Mouse (Mus musculus): ENCODE measurements around the gene Adh1. TPM values are rescaled to one million over a fixed set of nuclear protein-coding genes. Genes with fewer than 3 reads are reported as not detected.

Gene Adh1
- polyA plus RNA-seq, 1 experiment from 2014 or later: 6.5 TPM

GRCm38 (mm10) chr3:138271297-138271696, 10.5 kb downstream of the Adh1 start:
- WGBS: 85% methylated on average over 2 of the region's 2 CpGs
- no peaks in the 10 kb centered on the region for H3K36me3 ChIP-seq (ENCODE audit: control insufficient read depth, insufficient read depth, low read length)

GRCm38 (mm10) chr3:138273080-138273479, 12.3 kb downstream of the Adh1 start:
- H3K27me3 ChIP-seq (ENCODE audit: control insufficient read depth, insufficient read depth, low read length): no peaks in the 10 kb centered on the region
- no peaks in the 10 kb centered on the region for H3K36me3 ChIP-seq (ENCODE audit: control insufficient read depth, insufficient read depth, low read length)
- WGBS: 73% methylated on average over 7 of the region's 7 CpGs

More at GRCm38 (mm10) chr3:138271297-138271696, 10.5 kb downstream of the Adh1 start:
- no peak overlapping the region for H3K4me3 ChIP-seq (ENCODE audit: control insufficient read depth in 1 of 2, insufficient read depth in 1 of 2, low read depth in 1 of 2, low read length in 2 of 2)
- H3K27ac ChIP-seq (replicated peaks in 1 of 2; ENCODE audit: control insufficient read depth in 1 of 2, insufficient read depth in 1 of 2, low read depth in 2 of 2, low read length in 2 of 2): no peak overlapping the region
- H3K27me3 ChIP-seq (ENCODE audit: control insufficient read depth, insufficient read depth, low read length): no peaks in the 10 kb centered on the region
- no peaks in the 10 kb centered on the region for H3K4me1 ChIP-seq (ENCODE audit: control insufficient read depth in 2 of 2, insufficient read depth in 2 of 2, low read length in 2 of 2)
- no peak overlapping the region for H3K9ac ChIP-seq (ENCODE audit: low read length)
- ATAC-seq (ENCODE audit: insufficient number of reproducible peaks, insufficient read depth, low FRiP score, low read depth): no peak
- H3K9me3 ChIP-seq (ENCODE audit: control insufficient read depth, low read length): no peaks in the 10 kb centered on the region
- H3K4me2 ChIP-seq (ENCODE audit: low read length): no peak overlapping the region

GRCm38 (mm10) chr3:138275100-138275499, 14.3 kb downstream of the Adh1 start:
- no peaks in the 10 kb centered on the region; a peak in 1 of 4 replicates for H3K4me1 ChIP-seq (ENCODE audit: control insufficient read depth in 2 of 2, insufficient read depth in 2 of 2, low read length in 2 of 2)
- no peaks in the 10 kb centered on the region for H3K9me3 ChIP-seq (ENCODE audit: control insufficient read depth, low read length)
- ATAC-seq (ENCODE audit: insufficient number of reproducible peaks, insufficient read depth, low FRiP score, low read depth): no peak
- H3K4me3 ChIP-seq (ENCODE audit: control insufficient read depth in 1 of 2, insufficient read depth in 1 of 2, low read depth in 1 of 2, low read length in 2 of 2): no peak overlapping the region
- H3K27me3 ChIP-seq (ENCODE audit: control insufficient read depth, insufficient read depth, low read length): no peaks in the 10 kb centered on the region
- no peaks in the 10 kb centered on the region for H3K36me3 ChIP-seq (ENCODE audit: control insufficient read depth, insufficient read depth, low read length)
- H3K9ac ChIP-seq (ENCODE audit: low read length): no peak overlapping the region
- H3K4me2 ChIP-seq (ENCODE audit: low read length): no peak overlapping the region
- WGBS: 70% methylated on average over 3 of the region's 3 CpGs
- no peak overlapping the region for H3K27ac ChIP-seq (replicated peaks in 1 of 2; ENCODE audit: control insufficient read depth in 1 of 2, insufficient read depth in 1 of 2, low read depth in 2 of 2, low read length in 2 of 2)

More at GRCm38 (mm10) chr3:138273080-138273479, 12.3 kb downstream of the Adh1 start:
- Histone ChIP-seq H3K4me3 (ENCODE audit: control insufficient read depth in 1 of 2, insufficient read depth in 1 of 2, low read depth in 1 of 2, low read length in 2 of 2) (no peak overlapping the region), H3K9me3 (ENCODE audit: control insufficient read depth, low read length) (no peaks in the 10 kb centered on the region), H3K9ac (ENCODE audit: low read length) (no peak overlapping the region), H3K4me2 (ENCODE audit: low read length) (no peak overlapping the region), H3K27ac (replicated peaks in 1 of 2; ENCODE audit: control insufficient read depth in 1 of 2, insufficient read depth in 1 of 2, low read depth in 2 of 2, low read length in 2 of 2) (no peak overlapping the region), H3K4me1 (ENCODE audit: control insufficient read depth in 2 of 2, insufficient read depth in 2 of 2, low read length in 2 of 2) (no peaks in the 10 kb centered on the region; a peak in 1 of 4 replicates)
- no peak for ATAC-seq (ENCODE audit: insufficient number of reproducible peaks, insufficient read depth, low FRiP score, low read depth)

- Histone ChIP-seq H3K9me3 (ENCODE audit: control insufficient read depth, low read length) (no peaks in the 10 kb centered on the region), H3K4me1 (ENCODE audit: control insufficient read depth in 2 of 2, insufficient read depth in 2 of 2, low read length in 2 of 2) (no peaks in the 10 kb centered on the region), H3K36me3 (ENCODE audit: control insufficient read depth, insufficient read depth, low read length) (no peaks in the 10 kb centered on the region), H3K27ac (replicated peaks in 1 of 2; ENCODE audit: control insufficient read depth in 1 of 2, insufficient read depth in 1 of 2, low read depth in 2 of 2, low read length in 2 of 2) (no peak overlapping the region), H3K4me2 (ENCODE audit: low read length) (no peak overlapping the region), H3K9ac (ENCODE audit: low read length) (no peak overlapping the region), H3K27me3 (ENCODE audit: control insufficient read depth, insufficient read depth, low read length) (no peaks in the 10 kb centered on the region), H3K4me3 (ENCODE audit: control insufficient read depth in 1 of 2, insufficient read depth in 1 of 2, low read depth in 1 of 2, low read length in 2 of 2) (no peak overlapping the region)
- ATAC-seq (ENCODE audit: insufficient number of reproducible peaks, insufficient read depth, low FRiP score, low read depth): no peak
- WGBS: 88% methylated on average over 9 of the region's 9 CpGs
Measured at GRCm38 (mm10) chr3:138282556-138282955, 21.8 kb downstream of the Adh1 start.

- Histone ChIP-seq H3K27me3 (ENCODE audit: control insufficient read depth, insufficient read depth, low read length) (no peaks in the 10 kb centered on the region), H3K27ac (replicated peaks in 1 of 2; ENCODE audit: control insufficient read depth in 1 of 2, insufficient read depth in 1 of 2, low read depth in 2 of 2, low read length in 2 of 2) (no peak overlapping the region), H3K4me1 (ENCODE audit: control insufficient read depth in 2 of 2, insufficient read depth in 2 of 2, low read length in 2 of 2) (no peaks in the 10 kb centered on the region), H3K4me2 (ENCODE audit: low read length) (no peak overlapping the region), H3K9me3 (ENCODE audit: control insufficient read depth, low read length) (no peaks in the 10 kb centered on the region), H3K4me3 (ENCODE audit: control insufficient read depth in 1 of 2, insufficient read depth in 1 of 2, low read depth in 1 of 2, low read length in 2 of 2) (no peak overlapping the region), H3K36me3 (ENCODE audit: control insufficient read depth, insufficient read depth, low read length) (no peaks in the 10 kb centered on the region), H3K9ac (ENCODE audit: low read length) (no peak overlapping the region)
- ATAC-seq (ENCODE audit: insufficient number of reproducible peaks, insufficient read depth, low FRiP score, low read depth): no peak
- 89% methylated on average over 1 of the region's 1 CpGs for WGBS
Measured at GRCm38 (mm10) chr3:138283831-138284230, 23.0 kb downstream of the Adh1 start.

GRCm38 (mm10) chr3:138285986-138286385, 25.2 kb downstream of the Adh1 start:
- no peak for ATAC-seq (ENCODE audit: insufficient number of reproducible peaks, insufficient read depth, low FRiP score, low read depth)
- 87% methylated on average over 7 of the region's 7 CpGs for WGBS
- Histone ChIP-seq H3K4me2 (ENCODE audit: low read length) (no peak overlapping the region), H3K4me1 (ENCODE audit: control insufficient read depth in 2 of 2, insufficient read depth in 2 of 2, low read length in 2 of 2) (no peaks in the 10 kb centered on the region), H3K9me3 (ENCODE audit: control insufficient read depth, low read length) (no peaks in the 10 kb centered on the region), H3K27ac (replicated peaks in 1 of 2; ENCODE audit: control insufficient read depth in 1 of 2, insufficient read depth in 1 of 2, low read depth in 2 of 2, low read length in 2 of 2) (no peak overlapping the region), H3K27me3 (ENCODE audit: control insufficient read depth, insufficient read depth, low read length) (no peaks in the 10 kb centered on the region), H3K36me3 (ENCODE audit: control insufficient read depth, insufficient read depth, low read length) (no peaks in the 10 kb centered on the region), H3K9ac (ENCODE audit: low read length) (no peak overlapping the region), H3K4me3 (ENCODE audit: control insufficient read depth in 1 of 2, insufficient read depth in 1 of 2, low read depth in 1 of 2, low read length in 2 of 2) (no peak overlapping the region)

- Histone ChIP-seq H3K4me1 (ENCODE audit: control insufficient read depth in 2 of 2, insufficient read depth in 2 of 2, low read length in 2 of 2) (no peaks in the 10 kb centered on the region), H3K4me3 (ENCODE audit: control insufficient read depth in 1 of 2, insufficient read depth in 1 of 2, low read depth in 1 of 2, low read length in 2 of 2) (no peak overlapping the region), H3K9me3 (ENCODE audit: control insufficient read depth, low read length) (no peaks in the 10 kb centered on the region), H3K9ac (ENCODE audit: low read length) (no peak overlapping the region), H3K4me2 (ENCODE audit: low read length) (no peak overlapping the region), H3K36me3 (ENCODE audit: control insufficient read depth, insufficient read depth, low read length) (no peaks in the 10 kb centered on the region), H3K27ac (replicated peaks in 1 of 2; ENCODE audit: control insufficient read depth in 1 of 2, insufficient read depth in 1 of 2, low read depth in 2 of 2, low read length in 2 of 2) (no peak overlapping the region), H3K27me3 (ENCODE audit: control insufficient read depth, insufficient read depth, low read length) (no peaks in the 10 kb centered on the region)
- ATAC-seq (ENCODE audit: insufficient number of reproducible peaks, insufficient read depth, low FRiP score, low read depth): no peak
- 84% methylated on average over 4 of the region's 4 CpGs for WGBS
Measured at GRCm38 (mm10) chr3:138287686-138288085, 26.9 kb downstream of the Adh1 start.

GRCm38 (mm10) chr3:138290672-138291071, 29.9 kb downstream of the Adh1 start:
- H3K36me3 ChIP-seq (ENCODE audit: control insufficient read depth, insufficient read depth, low read length): no peaks in the 10 kb centered on the region
- ATAC-seq (ENCODE audit: insufficient number of reproducible peaks, insufficient read depth, low FRiP score, low read depth): no peak
- peaks cover 3% of the 10 kb centered on the region; the same call in 1 of the 2 replicates for H3K9me3 ChIP-seq (ENCODE audit: control insufficient read depth, low read length)
- no peaks in the 10 kb centered on the region for H3K27me3 ChIP-seq (ENCODE audit: control insufficient read depth, insufficient read depth, low read length)
- WGBS: 80% methylated on average over 2 of the region's 2 CpGs
- H3K9ac ChIP-seq (ENCODE audit: low read length): no peak overlapping the region
- H3K4me1 ChIP-seq (ENCODE audit: control insufficient read depth in 2 of 2, insufficient read depth in 2 of 2, low read length in 2 of 2): no peaks in the 10 kb centered on the region
- no peak overlapping the region for H3K4me3 ChIP-seq (ENCODE audit: control insufficient read depth in 1 of 2, insufficient read depth in 1 of 2, low read depth in 1 of 2, low read length in 2 of 2)
- H3K4me2 ChIP-seq (ENCODE audit: low read length): no peak overlapping the region
- H3K27ac ChIP-seq (replicated peaks in 1 of 2; ENCODE audit: control insufficient read depth in 1 of 2, insufficient read depth in 1 of 2, low read depth in 2 of 2, low read length in 2 of 2): no peak overlapping the region

All from heart, embryonic 14.5 days (tissue).